Mouse (Mus musculus): ENCODE measurements at regions not wholly inside any gene's neighbourhood (a gene's known extent, or its start where the extent isn't known, plus 50 kb on each side); places are given as distances from the start of the nearest gene placed in this dataset.

GRCm38 (mm10) chr14:101382838-101383237 lies 182.7 kb upstream of the Prr30 start:
- no peak for DNase-seq (ENCODE audit: low spot score)

- DNase-seq (ENCODE audit: low spot score): no peak
Measured at GRCm38 (mm10) chr14:101381943-101382342, 181.8 kb upstream of the Prr30 start.

- DNase-seq (ENCODE audit: low spot score): no peak
Measured at GRCm38 (mm10) chr14:101379663-101380006, 179.5 kb upstream of the Prr30 start.

GRCm38 (mm10) chr14:101378965-101379662 lies 179.0 kb upstream of the Prr30 start:
- DNase-seq (ENCODE audit: low spot score): peak; percentile 65

GRCm38 (mm10) chr14:101378545-101378944 lies 178.4 kb upstream of the Prr30 start:
- DNase-seq (ENCODE audit: low spot score): no peak

- no peak for DNase-seq (ENCODE audit: low spot score)
Measured at GRCm38 (mm10) chr14:101376690-101377089, 176.6 kb upstream of the Prr30 start.

GRCm38 (mm10) chr14:101375833-101376232 lies 175.7 kb upstream of the Prr30 start:
- no peak for DNase-seq (ENCODE audit: low spot score)

GRCm38 (mm10) chr14:101373864-101374263 lies 173.7 kb upstream of the Prr30 start:
- DNase-seq (ENCODE audit: low spot score): no peak

GRCm38 (mm10) chr14:101359860-101360259 lies 159.7 kb upstream of the Prr30 start:
- no peak for DNase-seq (ENCODE audit: low spot score)

- no peak for DNase-seq (ENCODE audit: low spot score)
Measured at GRCm38 (mm10) chr14:101353009-101353378, 152.9 kb upstream of the Prr30 start.

GRCm38 (mm10) chr14:101352046-101353008 lies 152.2 kb upstream of the Prr30 start:
- DNase-seq (ENCODE audit: low spot score): peak; percentile 28

GRCm38 (mm10) chr14:101340331-101340730 lies 140.2 kb upstream of the Prr30 start:
- no peak for DNase-seq (ENCODE audit: low spot score)

- no peak for DNase-seq (ENCODE audit: low spot score)
Measured at GRCm38 (mm10) chr14:101332015-101332414, 131.9 kb upstream of the Prr30 start.

- DNase-seq (ENCODE audit: low spot score): peak; percentile 6
Measured at GRCm38 (mm10) chr14:101327421-101327820, 127.3 kb upstream of the Prr30 start.

GRCm38 (mm10) chr14:101326477-101326941 lies 126.4 kb upstream of the Prr30 start:
- no peak for DNase-seq (ENCODE audit: low spot score)

GRCm38 (mm10) chr14:101323361-101323760 lies 123.2 kb upstream of the Prr30 start:
- DNase-seq (ENCODE audit: low spot score): no peak

GRCm38 (mm10) chr14:101307920-101308319 lies 107.8 kb upstream of the Prr30 start:
- DNase-seq (ENCODE audit: low spot score): no peak

GRCm38 (mm10) chr14:101304487-101305032 lies 104.4 kb upstream of the Prr30 start:
- no peak for DNase-seq (ENCODE audit: low spot score)

GRCm38 (mm10) chr14:101297841-101298240 lies 97.7 kb upstream of the Prr30 start:
- no peak for DNase-seq (ENCODE audit: low spot score)

GRCm38 (mm10) chr14:101294693-101295092 lies 94.6 kb upstream of the Prr30 start:
- peak; percentile 58 for DNase-seq (ENCODE audit: low spot score)

- no peak for DNase-seq (ENCODE audit: low spot score)
Measured at GRCm38 (mm10) chr14:101287755-101288154, 87.6 kb upstream of the Prr30 start.

- DNase-seq (ENCODE audit: low spot score): no peak
Measured at GRCm38 (mm10) chr14:101269048-101269789, 69.1 kb upstream of the Prr30 start.

Data from layer of hippocampus, adult 11-12 months (tissue).